Mouse (Mus musculus): Measurements from ENCODE around the gene Dnajc5.
A peak's percentile ranks its signal among the peaks of the same experiment; 100 is the strongest.

The Dnajc5 gene

GRCm38 (mm10) chr2:181572921-181573920 lies 52.9 kb downstream of the Dnajc5 start:
- no peak for DNase-seq (ENCODE audit: low spot score in 2 of 2)

- DNase-seq (ENCODE audit: low spot score in 2 of 2): no peak
These were observed 53.7 kb downstream of the Dnajc5 start for GRCm38 (mm10) chr2:181573961-181574360.

GRCm38 (mm10) chr2:181574921-181575545 lies 54.7 kb downstream of the Dnajc5 start:
- no peak for DNase-seq (ENCODE audit: low spot score in 2 of 2)

GRCm38 (mm10) chr2:181576613-181577012 lies 56.3 kb downstream of the Dnajc5 start:
- DNase-seq (ENCODE audit: low spot score in 2 of 2): no peak

GRCm38 (mm10) chr2:181577126-181577525 lies 56.8 kb downstream of the Dnajc5 start:
- DNase-seq (ENCODE audit: low spot score in 2 of 2): no peak

- DNase-seq (ENCODE audit: low spot score in 2 of 2): no peak
These were observed 57.8 kb downstream of the Dnajc5 start for GRCm38 (mm10) chr2:181577981-181578581.

GRCm38 (mm10) chr2:181578790-181579618 lies 58.7 kb downstream of the Dnajc5 start:
- no peak for DNase-seq (ENCODE audit: low spot score in 2 of 2)

GRCm38 (mm10) chr2:181579681-181580080 lies 59.4 kb downstream of the Dnajc5 start:
- no peak for DNase-seq (ENCODE audit: low spot score in 2 of 2)

GRCm38 (mm10) chr2:181580131-181580772 lies 60.0 kb downstream of the Dnajc5 start:
- DNase-seq (ENCODE audit: low spot score in 2 of 2): no peak

- peak; percentile 68 to 81 for DNase-seq (ENCODE audit: low spot score in 2 of 2)
These were observed 60.7 kb downstream of the Dnajc5 start for GRCm38 (mm10) chr2:181581016-181581401.

- DNase-seq (ENCODE audit: low spot score in 2 of 2): peak; percentile 86 to 92
These were observed 61.3 kb downstream of the Dnajc5 start for GRCm38 (mm10) chr2:181581402-181582120.

GRCm38 (mm10) chr2:181582358-181582757 lies 62.1 kb downstream of the Dnajc5 start:
- DNase-seq (ENCODE audit: low spot score in 2 of 2): no peak

GRCm38 (mm10) chr2:181582939-181583338 lies 62.7 kb downstream of the Dnajc5 start:
- DNase-seq (ENCODE audit: low spot score in 2 of 2): no peak

GRCm38 (mm10) chr2:181583460-181584257 lies 63.4 kb downstream of the Dnajc5 start:
- no peak for DNase-seq (ENCODE audit: low spot score in 2 of 2)

GRCm38 (mm10) chr2:181584411-181584942 lies 64.2 kb downstream of the Dnajc5 start, which contains the start of gene Uckl1:
Gene Uckl1, minus strand, starts transcription at chr2:181584892.
- no peak for DNase-seq (ENCODE audit: low spot score in 2 of 2)

- no peak for DNase-seq (ENCODE audit: low spot score in 2 of 2)
These were observed 65.2 kb downstream of the Dnajc5 start for GRCm38 (mm10) chr2:181585506-181585905.

- DNase-seq (ENCODE audit: low spot score in 2 of 2): no peak
These were observed 65.8 kb downstream of the Dnajc5 start for GRCm38 (mm10) chr2:181586124-181586523.

GRCm38 (mm10) chr2:181587796-181588195 lies 67.5 kb downstream of the Dnajc5 start:
- no peak for DNase-seq (ENCODE audit: low spot score in 2 of 2)

- DNase-seq (ENCODE audit: low spot score in 2 of 2): no peak
These were observed 68.0 kb downstream of the Dnajc5 start for GRCm38 (mm10) chr2:181588229-181588780.
